Mouse (Mus musculus): ENCODE measurements around the gene Hoxd3.

- TF ChIP-seq CTCF (IDR thresholded peaks at IDR 0.05) (no peak), EP300 (IDR thresholded peaks at IDR 0.05) (no peak)
Observed at GRCm38 (mm10) chr2:74686988-74687697, 24.6 kb upstream of the Hoxd3 start.
